Mouse (Mus musculus) lung, adult 2 months (tissue): ENCODE measurements at regions not wholly inside any gene's neighbourhood (a gene's known extent, or its start where the extent isn't known, plus 50 kb on each side); places are given as distances from the start of the nearest gene placed in this dataset.
"Not testable (repeated sequence)": the region's sequence is repeated elsewhere in the genome, so short reads cannot be mapped to it uniquely, and the experiment has no call there.

Experiments used
- DNase-seq: peaks from one replicate; pipeline ENCODE4 v3.0.0; 2022
- H3K4me1 ChIP-seq: fragments of 200-500 bp; 2 replicates; pipeline ENCODE4 v1.6.1; 2011; ENCODE audit warnings: low read length; ENCODE audit not compliant: control insufficient read depth, insufficient read depth
- H3K4me3 ChIP-seq: fragments of 200-500 bp; replicated peaks from 2 replicates; pipeline ENCODE3; 2011; ENCODE audit warnings: low read depth, mild to moderate bottlenecking, control low read depth, low read length; ENCODE audit errors: extremely low read depth
- CTCF ChIP-seq: fragments of 200-500 bp; IDR thresholded peaks from 2 replicates; pipeline ENCODE4 v1.5.1; 2011; ENCODE audit warnings: mild to moderate bottlenecking, low read length, control low read depth; ENCODE audit not compliant: insufficient read depth
- POLR2A ChIP-seq: fragments of 200-500 bp; IDR thresholded peaks from 2 replicates; pipeline ENCODE4 v1.6.1; 2011; ENCODE audit warnings: low read depth, mild to moderate bottlenecking, control low read depth, low read length, borderline replicate concordance; ENCODE audit errors: extremely low read depth
- WGBS: fragments of 180-500 bp; shearing (Covaris S2); methylation state at CpG from one replicate; pipeline ENCODE4 v1.1.7; 2018; 5-methylcytosine and 5-hydroxymethylcytosine counted together

DNA sequence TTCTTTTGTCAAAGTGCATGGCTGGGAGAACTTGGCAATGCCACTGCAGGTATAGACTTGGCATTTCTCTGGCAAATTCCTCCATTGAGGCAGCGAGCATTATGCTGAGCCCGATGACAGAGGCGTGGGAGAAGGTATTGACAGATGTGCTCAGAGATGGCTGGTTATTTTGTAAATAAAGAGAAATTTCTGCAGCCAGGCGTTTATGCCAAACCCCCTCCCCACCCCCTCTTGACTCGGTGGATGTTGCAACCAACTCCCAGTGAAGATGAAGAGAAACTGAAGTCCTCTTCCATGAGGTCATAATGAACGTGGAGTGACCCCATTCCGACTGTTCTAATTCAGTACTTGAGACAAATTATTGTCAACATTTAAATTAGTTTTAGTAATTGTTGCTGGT is 97.0 kb downstream of the 1700129C05Rik start:
- peaks cover 2% of the 10 kb centered on the region for H3K4me1 ChIP-seq
- WGBS: 56% methylated on average over 7 of the region's 7 CpGs
- no peak for TF ChIP-seq CTCF
- no peak for TF ChIP-seq POLR2A
- no peak overlapping the region for H3K4me3 ChIP-seq
- DNase-seq: no peak

- DNase-seq: no peak
- peaks cover 2% of the 10 kb centered on the region for H3K4me1 ChIP-seq
- no peak overlapping the region for H3K4me3 ChIP-seq
- 72% methylated on average over 7 of the region's 7 CpGs for WGBS
- no peak for TF ChIP-seq CTCF
- TF ChIP-seq POLR2A: no peak
These were observed 97.5 kb downstream of the 1700129C05Rik start for GRCm38 (mm10) chr14:59045235-59045634.

- 94% methylated on average over 2 of the region's 2 CpGs for WGBS
- TF ChIP-seq CTCF: no peak
- no peak for TF ChIP-seq POLR2A
- peaks cover 2% of the 10 kb centered on the region for H3K4me1 ChIP-seq
- DNase-seq: no peak
- H3K4me3 ChIP-seq: no peak overlapping the region
These were observed 100.5 kb downstream of the 1700129C05Rik start for GRCm38 (mm10) chr14:59042152-59042551.

GRCm38 (mm10) chr14:59025757-59026156 is 116.9 kb downstream of the 1700129C05Rik start:
- WGBS: 42% methylated on average over 9 of the region's 9 CpGs
- not testable (repeated sequence) for H3K4me1 ChIP-seq, H3K4me3 ChIP-seq, DNase-seq

DNA sequence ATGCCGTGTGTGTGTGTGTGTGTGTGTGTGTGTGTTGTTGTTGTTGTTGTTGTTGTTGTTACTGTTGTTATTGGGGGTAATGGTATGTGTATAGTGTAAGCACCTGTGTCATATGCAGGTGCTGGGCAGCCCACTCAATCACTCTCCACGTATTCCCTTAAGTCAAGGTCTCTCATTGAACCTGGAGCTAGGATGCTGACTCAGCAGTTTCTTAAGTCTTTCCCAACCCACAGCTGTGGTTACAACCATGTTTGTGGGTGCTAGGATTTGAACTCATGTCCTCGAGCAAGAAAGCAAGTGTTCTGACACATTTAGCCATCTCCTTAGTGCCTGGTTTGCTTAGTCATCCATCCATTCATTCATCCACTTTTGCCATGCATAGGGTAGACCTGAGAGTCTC is 133.2 kb downstream of the 1700129C05Rik start:
- no peaks in the 10 kb centered on the region for H3K4me1 ChIP-seq
- TF ChIP-seq POLR2A (no peak), CTCF (no peak)
- no peak for DNase-seq
- no peak overlapping the region for H3K4me3 ChIP-seq
- 80% methylated on average over 3 of the region's 3 CpGs for WGBS

- 45% methylated on average over 5 of the region's 5 CpGs for WGBS
- Histone ChIP-seq H3K4me1 (no peaks in the 10 kb centered on the region), H3K4me3 (no peak overlapping the region)
- no peak for TF ChIP-seq CTCF
- no peak for TF ChIP-seq POLR2A
- no peak for DNase-seq
These were observed 143.5 kb downstream of the 1700129C05Rik start for GRCm38 (mm10) chr14:58999106-58999778.

DNA sequence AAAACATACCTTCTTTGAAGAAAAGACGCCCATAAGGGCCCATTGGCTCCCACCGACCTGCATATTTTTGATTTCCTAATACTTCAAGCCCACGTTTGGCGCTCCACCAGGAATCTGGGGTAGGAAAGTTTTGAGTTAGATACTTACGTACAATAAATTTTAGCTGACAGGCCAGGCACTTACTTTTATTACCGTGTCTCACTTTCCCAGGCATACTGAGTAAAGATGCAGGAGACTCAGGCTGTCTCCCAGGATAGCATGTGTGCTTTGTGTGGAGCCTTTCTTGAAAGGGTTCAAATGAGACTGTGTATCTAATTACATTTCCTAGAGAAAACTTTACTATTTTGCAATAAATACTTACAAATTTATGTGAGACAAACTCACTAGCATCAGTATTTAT is 147.7 kb downstream of the 1700129C05Rik start:
- Histone ChIP-seq H3K4me3 (no peak overlapping the region), H3K4me1 (no peaks in the 10 kb centered on the region)
- no peak for DNase-seq
- 76% methylated on average over 6 of the region's 6 CpGs for WGBS
- TF ChIP-seq CTCF (no peak), POLR2A (no peak)

GRCm38 (mm10) chr14:58989644-58990217 is 153.0 kb downstream of the 1700129C05Rik start:
- DNase-seq: no peak
- 64% methylated on average over 5 of the region's 5 CpGs for WGBS
- Histone ChIP-seq H3K4me3 (no peak overlapping the region), H3K4me1 (no peaks in the 10 kb centered on the region)
- no peak for TF ChIP-seq CTCF
- TF ChIP-seq POLR2A: no peak

- TF ChIP-seq CTCF: no peak
- no peak for TF ChIP-seq POLR2A
- Histone ChIP-seq H3K4me3 (no peak overlapping the region), H3K4me1 (no peaks in the 10 kb centered on the region)
- DNase-seq: no peak
- WGBS: 50% methylated on average over 8 of the region's 8 CpGs
These were observed 155.0 kb downstream of the 1700129C05Rik start for GRCm38 (mm10) chr14:58987688-58988087.

DNA sequence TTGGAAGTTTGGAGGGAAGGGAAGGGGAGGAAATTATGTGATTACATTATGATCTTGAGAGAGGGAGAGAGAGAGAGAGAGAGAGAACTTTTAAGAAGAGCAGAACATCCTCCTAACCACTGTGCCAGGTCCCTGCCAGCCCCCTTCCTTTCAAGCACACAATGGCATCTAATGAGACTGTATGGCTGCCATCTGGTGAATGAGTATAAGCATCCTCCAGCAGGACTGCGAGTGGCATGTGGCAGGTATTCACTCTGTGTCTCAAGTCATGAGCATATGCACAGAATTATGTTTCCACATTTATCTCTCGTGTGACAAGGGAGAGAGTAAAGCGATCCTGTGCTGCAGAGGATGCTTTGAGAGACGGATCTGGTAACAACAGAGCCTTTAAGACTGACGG is 156.9 kb downstream of the 1700129C05Rik start:
- Histone ChIP-seq H3K4me1 (no peaks in the 10 kb centered on the region), H3K4me3 (no peak overlapping the region)
- TF ChIP-seq POLR2A: no peak
- TF ChIP-seq CTCF: no peak
- no peak for DNase-seq
- WGBS: 85% methylated on average over 5 of the region's 5 CpGs
